Mouse (Mus musculus): ENCODE measurements around the gene Ulk4. TPM values are rescaled to one million over a fixed set of nuclear protein-coding genes. Genes with fewer than 3 reads are reported as not detected.

The Ulk4 gene
- polyA plus RNA-seq, 1 experiment, result 7.3 TPM

- Histone ChIP-seq H3K27ac (ENCODE audit: insufficient read depth, low read length) (no peak overlapping the region), H3K4me1 (ENCODE audit: control insufficient read depth, insufficient read depth, low read length) (peaks cover 6% of the 10 kb centered on the region), H3K4me3 (ENCODE audit: insufficient read depth, low read length) (no peak overlapping the region)
- TF ChIP-seq POLR2A (IDR thresholded peaks at IDR 0.05; ENCODE audit: extremely low read depth, insufficient read depth, low read length) (no peak), CTCF (IDR thresholded peaks at IDR 0.05; ENCODE audit: extremely low read depth, insufficient read depth, low read length) (no peak)
Measured at GRCm38 (mm10) chr9:121107101-121107500, 169.9 kb downstream of the Ulk4 start.

GRCm38 (mm10) chr9:121101516-121101915 lies 175.5 kb downstream of the Ulk4 start:
- no peak overlapping the region for H3K4me3 ChIP-seq (ENCODE audit: insufficient read depth, low read length)
- H3K4me1 ChIP-seq (ENCODE audit: control insufficient read depth, insufficient read depth, low read length), result peaks cover 3% of the 10 kb centered on the region; the same call in 1 of the 2 replicates
- no peak overlapping the region for H3K27ac ChIP-seq (ENCODE audit: insufficient read depth, low read length)
- no peak for TF ChIP-seq POLR2A (IDR thresholded peaks at IDR 0.05; ENCODE audit: extremely low read depth, insufficient read depth, low read length)
- no peak for TF ChIP-seq CTCF (IDR thresholded peaks at IDR 0.05; ENCODE audit: extremely low read depth, insufficient read depth, low read length)

DNA sequence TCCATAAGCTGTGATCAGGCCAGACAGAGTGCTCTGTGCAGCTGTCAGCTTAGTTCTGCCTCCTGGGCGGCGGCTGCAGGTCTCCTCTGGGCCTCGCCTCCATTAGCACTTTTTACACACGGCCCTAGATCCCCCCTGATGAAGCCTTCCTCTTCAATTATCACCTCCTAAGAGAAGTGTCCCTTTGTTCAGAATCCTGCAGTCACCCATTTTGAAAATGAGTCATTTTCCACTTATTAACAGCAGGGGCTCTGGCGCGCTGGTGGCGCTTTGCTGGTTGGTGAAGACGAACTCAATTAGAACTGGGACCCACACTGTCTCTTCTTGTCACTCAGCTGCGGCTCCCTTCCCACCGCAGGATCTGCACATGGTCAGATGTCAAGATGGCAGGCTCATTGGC lies 177.5 kb downstream of the Ulk4 start:
- H3K27ac ChIP-seq (ENCODE audit: insufficient read depth, low read length), result no peak overlapping the region
- H3K4me1 ChIP-seq (ENCODE audit: control insufficient read depth, insufficient read depth, low read length), result peaks cover 1% of the 10 kb centered on the region; the same call in 1 of the 2 replicates
- no peak for TF ChIP-seq POLR2A (IDR thresholded peaks at IDR 0.05; ENCODE audit: extremely low read depth, insufficient read depth, low read length)
- no peak for TF ChIP-seq CTCF (IDR thresholded peaks at IDR 0.05; ENCODE audit: extremely low read depth, insufficient read depth, low read length)

DNA sequence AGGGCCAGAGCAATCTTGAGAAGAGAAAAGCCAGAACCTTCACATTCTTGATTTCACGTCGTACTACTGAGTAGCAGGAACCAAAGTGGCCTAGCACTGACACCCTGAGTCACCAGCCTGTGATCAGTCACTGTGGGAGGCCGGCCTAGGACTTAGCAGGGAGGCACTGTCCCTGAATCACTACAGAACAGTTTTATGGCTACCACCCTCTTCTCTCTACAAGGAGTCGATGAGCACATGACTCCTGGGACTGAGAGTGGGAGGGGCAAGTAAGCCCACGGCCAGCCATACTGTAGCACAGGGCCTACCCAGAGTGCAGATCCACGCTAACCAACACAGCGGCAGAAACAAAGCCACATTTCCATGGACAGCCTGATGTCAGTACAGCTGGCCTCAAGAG lies 183.2 kb downstream of the Ulk4 start:
- Histone ChIP-seq H3K4me1 (ENCODE audit: control insufficient read depth, insufficient read depth, low read length) (no peaks in the 10 kb centered on the region), H3K4me3 (ENCODE audit: insufficient read depth, low read length) (no peak overlapping the region), H3K27ac (ENCODE audit: insufficient read depth, low read length) (no peak overlapping the region)
- TF ChIP-seq POLR2A (IDR thresholded peaks at IDR 0.05; ENCODE audit: extremely low read depth, insufficient read depth, low read length) (no peak), CTCF (IDR thresholded peaks at IDR 0.05; ENCODE audit: extremely low read depth, insufficient read depth, low read length) (no peak)

More for the DNA sequence above, 177.5 kb downstream of the Ulk4 start:
- no peak overlapping the region for H3K4me3 ChIP-seq (ENCODE audit: insufficient read depth, low read length)

GRCm38 (mm10) chr9:121092568-121092967 lies 184.4 kb downstream of the Ulk4 start:
- Histone ChIP-seq H3K27ac (ENCODE audit: insufficient read depth, low read length) (no peak overlapping the region), H3K4me3 (ENCODE audit: insufficient read depth, low read length) (no peak overlapping the region), H3K4me1 (ENCODE audit: control insufficient read depth, insufficient read depth, low read length) (no peaks in the 10 kb centered on the region)
- no peak for TF ChIP-seq POLR2A (IDR thresholded peaks at IDR 0.05; ENCODE audit: extremely low read depth, insufficient read depth, low read length)
- peak; percentile 21; the same call in 1 of the 2 replicates for TF ChIP-seq CTCF (IDR thresholded peaks at IDR 0.05; ENCODE audit: extremely low read depth, insufficient read depth, low read length)

GRCm38 (mm10) chr9:121091016-121091735 lies 185.8 kb downstream of the Ulk4 start:
- TF ChIP-seq CTCF (IDR thresholded peaks at IDR 0.05; ENCODE audit: extremely low read depth, insufficient read depth, low read length) (no peak), POLR2A (IDR thresholded peaks at IDR 0.05; ENCODE audit: extremely low read depth, insufficient read depth, low read length) (no peak)
- Histone ChIP-seq H3K4me1 (ENCODE audit: control insufficient read depth, insufficient read depth, low read length) (no peaks in the 10 kb centered on the region), H3K27ac (ENCODE audit: insufficient read depth, low read length) (no peak overlapping the region), H3K4me3 (ENCODE audit: insufficient read depth, low read length) (no peak overlapping the region)

GRCm38 (mm10) chr9:121087661-121088060 lies 189.3 kb downstream of the Ulk4 start:
- H3K4me1 ChIP-seq (ENCODE audit: control insufficient read depth, insufficient read depth, low read length), result no peaks in the 10 kb centered on the region
- no peak overlapping the region for H3K27ac ChIP-seq (ENCODE audit: insufficient read depth, low read length)
- TF ChIP-seq POLR2A (IDR thresholded peaks at IDR 0.05; ENCODE audit: extremely low read depth, insufficient read depth, low read length), result no peak
- TF ChIP-seq CTCF (IDR thresholded peaks at IDR 0.05; ENCODE audit: extremely low read depth, insufficient read depth, low read length), result no peak
- H3K4me3 ChIP-seq (ENCODE audit: insufficient read depth, low read length), result no peak overlapping the region

GRCm38 (mm10) chr9:121084191-121084590 lies 192.8 kb downstream of the Ulk4 start:
- H3K27ac ChIP-seq (ENCODE audit: insufficient read depth, low read length), result no peak overlapping the region
- H3K4me3 ChIP-seq (ENCODE audit: insufficient read depth, low read length), result no peak overlapping the region
- peaks cover under 1% of the 10 kb centered on the region; the same call in 1 of the 2 replicates for H3K4me1 ChIP-seq (ENCODE audit: control insufficient read depth, insufficient read depth, low read length)
- TF ChIP-seq CTCF (IDR thresholded peaks at IDR 0.05; ENCODE audit: extremely low read depth, insufficient read depth, low read length), result no peak
- no peak for TF ChIP-seq POLR2A (IDR thresholded peaks at IDR 0.05; ENCODE audit: extremely low read depth, insufficient read depth, low read length)

GRCm38 (mm10) chr9:121080834-121081233 lies 196.2 kb downstream of the Ulk4 start:
- TF ChIP-seq POLR2A (IDR thresholded peaks at IDR 0.05; ENCODE audit: extremely low read depth, insufficient read depth, low read length) (no peak), CTCF (IDR thresholded peaks at IDR 0.05; ENCODE audit: extremely low read depth, insufficient read depth, low read length) (no peak)
- H3K4me3 ChIP-seq (ENCODE audit: insufficient read depth, low read length), result no peak overlapping the region
- peaks cover 9% of the 10 kb centered on the region for H3K4me1 ChIP-seq (ENCODE audit: control insufficient read depth, insufficient read depth, low read length)
- H3K27ac ChIP-seq (ENCODE audit: insufficient read depth, low read length), result no peak overlapping the region

GRCm38 (mm10) chr9:121080413-121080812 lies 196.6 kb downstream of the Ulk4 start:
- Histone ChIP-seq H3K4me1 (ENCODE audit: control insufficient read depth, insufficient read depth, low read length) (peaks cover 12% of the 10 kb centered on the region), H3K4me3 (ENCODE audit: insufficient read depth, low read length) (no peak overlapping the region), H3K27ac (ENCODE audit: insufficient read depth, low read length) (no peak overlapping the region)
- TF ChIP-seq CTCF (IDR thresholded peaks at IDR 0.05; ENCODE audit: extremely low read depth, insufficient read depth, low read length), result no peak
- TF ChIP-seq POLR2A (IDR thresholded peaks at IDR 0.05; ENCODE audit: extremely low read depth, insufficient read depth, low read length), result no peak
